Mouse (Mus musculus) C2C12 (cell line): ENCODE results near the gene Gnl2. TPM values are rescaled to one million over a fixed set of nuclear protein-coding genes. Genes with fewer than 3 reads are reported as not detected.

Experiments
- H3K27me3 ChIP-seq: one replicate; pipeline ENCODE4 v1.6.1; 2011; ENCODE audit not compliant: control insufficient read depth, insufficient read depth, insufficient read length
- H3K36me3 ChIP-seq: one replicate; pipeline ENCODE4 v1.6.1; 2011; ENCODE audit not compliant: control insufficient read depth, insufficient read depth
- H3K4me3 ChIP-seq: one replicate; pipeline ENCODE4 v1.5.1; 2011; ENCODE audit warnings: mild to moderate bottlenecking, control low read depth; ENCODE audit not compliant: poor library complexity, insufficient read depth, severe bottlenecking
- H3K79me2 ChIP-seq: one replicate; pipeline ENCODE4 v1.6.1; 2011; ENCODE audit not compliant: control insufficient read depth, insufficient read depth
- H3K79me3 ChIP-seq: one replicate; pipeline ENCODE4 v1.6.1; 2011; ENCODE audit warnings: low read depth, control low read depth
- H3ac ChIP-seq: one replicate; pipeline ENCODE3; 2011; ENCODE audit warnings: low read depth; ENCODE audit not compliant: control insufficient read depth, insufficient read length
- CEBPB ChIP-seq: IDR thresholded peaks from one replicate; pipeline ENCODE4 v1.6.1; 2011; ENCODE audit warnings: low read depth, mild to moderate bottlenecking, control low read depth, moderate library complexity
- CTCF ChIP-seq: IDR thresholded peaks from one replicate; pipeline ENCODE4 v1.5.1; 2011; ENCODE audit not compliant: control insufficient read depth, insufficient read depth, insufficient read length
- FOSL1 ChIP-seq: IDR thresholded peaks from one replicate; pipeline ENCODE4 v1.8.0; 2011; ENCODE audit warnings: mild to moderate bottlenecking, low read length; ENCODE audit not compliant: poor library complexity, insufficient read depth, severe bottlenecking
- MAX ChIP-seq: IDR thresholded peaks from one replicate; pipeline ENCODE4 v1.6.1; 2011; ENCODE audit warnings: mild to moderate bottlenecking, control low read depth
- MYOD1 ChIP-seq: IDR thresholded peaks from one replicate; pipeline ENCODE4 v1.6.1; 2011; ENCODE audit warnings: low read depth; ENCODE audit not compliant: control insufficient read depth, insufficient read length
- MYOG ChIP-seq: IDR thresholded peaks from one replicate; pipeline ENCODE4 v1.6.1; 2011; ENCODE audit not compliant: control insufficient read depth, insufficient read length; ENCODE audit errors: extremely low read depth
- USF1 ChIP-seq: IDR thresholded peaks from one replicate; pipeline ENCODE4 v1.6.1; 2011; ENCODE audit warnings: low read depth, mild to moderate bottlenecking, control low read depth, moderate library complexity
- long read RNA-seq, 2 experiments: library from polyadenylated mRNA; unstranded; transcript quantifications; one replicate each; pipeline ENCODE4 v2.0.0; 2019 to 2020
- polyA plus RNA-seq: library from polyadenylated mRNA; unstranded; fragments of >200 nt; fragmentation: generic; extraction: Trizol; gene quantifications from one replicate; pipeline ENCODE4 v1.2.1, GENCODE M21; 2012; ENCODE audit warnings: missing spikeins

Gnl2 gene
- 23.2 TPM for polyA plus RNA-seq
- long read RNA-seq, experiment 1, transcript Gnl2-201 (16 exons, 2,366 nt) = major isoform, 48 of 58 reads
- long read RNA-seq, experiment 1, partial matches to known transcripts = 9 of 58 reads
- long read RNA-seq, experiment 1, other reads (novel, unspliced or antisense) = 1 of 58 reads
- long read RNA-seq, experiment 2, transcript Gnl2-201 (16 exons, 2,366 nt) = major isoform, 407 of 503 reads
- long read RNA-seq, experiment 2, partial matches to known transcripts = 71 of 503 reads
- long read RNA-seq, experiment 2, other reads (novel, unspliced or antisense) = 25 of 503 reads

DNA sequence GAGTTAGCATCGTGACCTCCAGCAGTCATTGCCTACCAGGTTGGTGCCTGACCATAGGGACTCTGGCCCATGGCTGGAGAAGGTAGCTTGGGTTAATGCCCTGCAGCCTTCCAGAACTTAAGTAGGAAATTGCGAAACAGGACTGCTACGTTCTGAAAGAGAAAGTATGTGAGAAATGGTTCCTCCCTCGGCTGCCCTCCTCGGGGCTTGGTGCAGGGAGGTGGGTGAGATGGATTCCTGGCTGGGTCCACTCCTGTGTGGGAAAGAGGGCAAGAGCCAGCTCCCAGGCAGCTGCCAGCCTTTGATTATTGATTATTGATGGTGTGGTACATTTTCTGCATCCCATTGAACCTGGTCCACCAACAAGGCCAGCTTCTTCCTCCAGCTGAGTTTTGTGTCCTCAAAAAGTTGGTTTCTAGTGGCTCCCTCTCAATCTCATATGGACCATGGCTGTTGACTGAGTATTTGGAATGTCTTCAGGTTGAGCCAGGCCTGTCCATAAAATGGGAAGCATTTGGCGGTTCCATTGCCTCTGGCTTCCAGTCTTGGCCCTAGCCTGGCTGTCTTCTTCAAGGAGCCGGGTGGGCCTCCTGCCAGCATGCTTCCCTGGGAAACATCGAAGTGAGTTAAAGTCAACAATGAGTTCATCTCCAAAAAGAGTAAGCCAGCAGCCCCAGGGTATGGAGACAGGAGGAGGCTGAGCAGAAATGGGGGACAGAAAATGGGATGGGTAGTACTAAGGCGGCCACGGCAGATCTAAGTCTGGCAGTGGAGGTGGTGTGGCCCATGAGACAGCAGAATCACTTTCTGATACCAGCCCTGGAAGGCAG, at the start of gene Gnl2:
TSS of gene Gnl2 (plus strand) at position 780 of the 830 bp plus-strand sequence.
- peak; percentile 23 for TF ChIP-seq CEBPB
- no peak for TF ChIP-seq CTCF
- Histone ChIP-seq H3ac (no peak within 1 kb of the TSS), H3K79me2 (no peaks in the 10 kb centered on the region), H3K36me3 (no peaks in the 10 kb centered on the region), H3K79me3 (no peaks in the 10 kb centered on the region), H3K27me3 (peaks cover 76% of the 10 kb centered on the region), H3K4me3 (no peak within 1 kb of the TSS)

- Histone ChIP-seq H3K79me2 (no peaks in the 10 kb centered on the region), H3K27me3 (peaks cover 81% of the 10 kb centered on the region), H3K79me3 (no peaks in the 10 kb centered on the region), H3ac (no peak overlapping the region), H3K36me3 (no peaks in the 10 kb centered on the region), H3K4me3 (no peak overlapping the region)
- TF ChIP-seq MYOD1 (no peak), MYOG (no peak), CTCF (no peak), CEBPB (no peak), USF1 (no peak)
Measured at GRCm38 (mm10) chr4:124968711-124969110, 47.7 kb upstream of the Gnl2 start.

GRCm38 (mm10) chr4:124969219-124969848, 47.1 kb upstream of the Gnl2 start:
- H3K4me3 ChIP-seq = no peak overlapping the region

GRCm38 (mm10) chr4:124970194-124970593, 46.2 kb upstream of the Gnl2 start:
- no peak for TF ChIP-seq FOSL1
- no peak for TF ChIP-seq MAX
- TF ChIP-seq CEBPB = no peak
- no peak for TF ChIP-seq MYOD1
- Histone ChIP-seq H3K79me2 (no peaks in the 10 kb centered on the region), H3K79me3 (no peaks in the 10 kb centered on the region), H3K27me3 (peaks cover 86% of the 10 kb centered on the region), H3ac (no peak overlapping the region), H3K36me3 (no peaks in the 10 kb centered on the region), H3K4me3 (no peak overlapping the region)

More at GRCm38 (mm10) chr4:124969219-124969848, 47.1 kb upstream of the Gnl2 start:
- Histone ChIP-seq H3K36me3 (no peaks in the 10 kb centered on the region), H3ac (no peak overlapping the region), H3K79me2 (no peaks in the 10 kb centered on the region), H3K79me3 (no peaks in the 10 kb centered on the region), H3K27me3 (peaks cover 85% of the 10 kb centered on the region)
- TF ChIP-seq USF1 (no peak), MAX (no peak)

DNA sequence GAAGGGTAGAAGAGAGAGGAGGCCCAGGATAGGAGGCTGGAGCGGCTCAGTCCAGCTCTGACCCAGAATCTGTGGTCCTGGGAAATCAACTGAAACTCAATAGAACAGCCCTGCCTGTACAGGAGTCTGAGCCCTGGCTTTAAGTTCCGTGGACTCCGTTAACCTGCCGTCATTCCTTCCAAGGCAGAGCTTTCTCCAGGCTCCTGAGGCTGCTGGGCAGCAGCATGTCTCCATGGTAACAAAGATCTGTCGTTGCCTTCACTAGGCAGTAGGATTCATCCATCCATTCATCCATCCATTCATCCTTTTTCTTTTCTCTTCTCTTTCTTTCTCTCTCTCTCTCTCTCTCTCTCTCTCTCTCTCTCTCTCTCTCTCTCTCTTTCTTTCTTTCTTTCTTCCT, 45.7 kb upstream of the Gnl2 start:
- Histone ChIP-seq H3K79me3 (no peaks in the 10 kb centered on the region), H3ac (no peak overlapping the region), H3K4me3 (no peak overlapping the region), H3K27me3 (peaks cover 87% of the 10 kb centered on the region), H3K79me2 (no peaks in the 10 kb centered on the region), H3K36me3 (no peaks in the 10 kb centered on the region)
- TF ChIP-seq USF1 = no peak
- TF ChIP-seq CEBPB = no peak
- TF ChIP-seq MAX = no peak
- no peak for TF ChIP-seq MYOG
- no peak for TF ChIP-seq MYOD1
- no peak for TF ChIP-seq FOSL1
- no peak for TF ChIP-seq CTCF

GRCm38 (mm10) chr4:124971094-124971493, 45.3 kb upstream of the Gnl2 start:
- H3K27me3 ChIP-seq = peaks cover 88% of the 10 kb centered on the region

More at GRCm38 (mm10) chr4:124971094-124971493, 45.3 kb upstream of the Gnl2 start:
- Histone ChIP-seq H3K79me2 (no peaks in the 10 kb centered on the region), H3K79me3 (no peaks in the 10 kb centered on the region), H3K36me3 (no peaks in the 10 kb centered on the region), H3K4me3 (no peak overlapping the region), H3ac (no peak overlapping the region)
- TF ChIP-seq MYOD1 = no peak
- TF ChIP-seq MYOG = no peak
- TF ChIP-seq CEBPB = no peak
- no peak for TF ChIP-seq CTCF
- TF ChIP-seq FOSL1 = no peak
- TF ChIP-seq MAX = no peak
- no peak for TF ChIP-seq USF1
